Mouse (Mus musculus): ENCODE data around the gene Adamts7. TPM values are rescaled to one million over a fixed set of nuclear protein-coding genes. Genes with fewer than 3 reads are reported as not detected.
A peak's percentile ranks its signal among the peaks of the same experiment; 100 is the strongest.

Gene Adamts7
- polyA plus RNA-seq, 1 experiment from 2014 or later = 11.2 TPM

GRCm38 (mm10) chr9:90126260-90127010 is 36.4 kb upstream of the Adamts7 start:
- H3K27me3 ChIP-seq = no peaks in the 10 kb centered on the region
- peak overlapping the region; percentile 46 for H3K4me2 ChIP-seq
- peak; percentile 58 for ATAC-seq (ENCODE audit: low read depth)
- no peaks in the 10 kb centered on the region for H3K9me3 ChIP-seq
- H3K9ac ChIP-seq = no peak overlapping the region
- WGBS = 3% methylated on average over 30 of the region's 30 CpGs
- peak overlapping the region; percentile 6 for H3K4me3 ChIP-seq
- H3K27ac ChIP-seq (replicated peaks) = no peak overlapping the region
- H3K4me1 ChIP-seq (replicated peaks) = peaks cover 6% of the 10 kb centered on the region; the same call in 1 of the 2 replicates
- no peaks in the 10 kb centered on the region for H3K36me3 ChIP-seq

- no peak overlapping the region; the same call in 1 of the 2 replicates for H3K4me2 ChIP-seq
- no peak overlapping the region for H3K9ac ChIP-seq
- H3K4me3 ChIP-seq = no peak overlapping the region
- no peaks in the 10 kb centered on the region for H3K27me3 ChIP-seq
- H3K27ac ChIP-seq (replicated peaks) = no peak overlapping the region
- H3K36me3 ChIP-seq = no peaks in the 10 kb centered on the region
- peaks cover 6% of the 10 kb centered on the region; the same call in 1 of the 2 replicates for H3K4me1 ChIP-seq (replicated peaks)
- ATAC-seq (ENCODE audit: low read depth) = no peak
- H3K9me3 ChIP-seq = no peaks in the 10 kb centered on the region
- 69% methylated on average over 6 of the region's 6 CpGs for WGBS
Measured at GRCm38 (mm10) chr9:90127146-90127545, 35.7 kb upstream of the Adamts7 start.

DNA sequence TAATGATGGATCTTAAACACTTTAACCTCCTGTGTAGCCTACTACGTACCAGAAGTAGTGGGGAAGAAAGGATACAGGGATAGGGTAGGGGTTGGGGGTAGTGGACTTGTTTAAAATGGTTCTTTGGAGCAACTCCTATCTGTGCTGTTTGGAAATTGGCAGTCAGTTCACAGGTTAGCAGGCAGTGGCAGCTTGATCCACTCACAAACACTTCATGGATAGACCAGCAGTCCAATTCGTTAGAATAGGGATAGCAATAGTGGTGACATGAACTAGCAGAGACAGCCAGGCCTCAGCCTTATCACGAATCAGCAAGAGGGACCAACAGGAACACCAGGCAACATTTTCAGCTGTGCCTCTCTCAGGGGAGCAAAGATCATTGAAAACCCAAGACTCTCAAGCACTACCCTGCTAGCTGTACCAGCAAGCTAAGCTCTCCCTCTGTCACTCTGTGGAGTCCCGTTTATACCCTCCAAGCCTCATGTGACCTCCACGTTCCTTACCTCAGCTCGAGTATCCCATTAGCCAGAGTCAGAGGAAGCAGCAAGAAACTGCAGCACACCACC is 34.1 kb upstream of the Adamts7 start:
- ATAC-seq (ENCODE audit: low read depth) = no peak
- Histone ChIP-seq H3K4me2 (no peak overlapping the region), H3K9me3 (no peaks in the 10 kb centered on the region), H3K4me3 (no peak overlapping the region), H3K36me3 (no peaks in the 10 kb centered on the region), H3K27ac (replicated peaks) (no peak overlapping the region), H3K4me1 (replicated peaks) (peaks cover 6% of the 10 kb centered on the region; the same call in 1 of the 2 replicates), H3K9ac (no peak overlapping the region), H3K27me3 (no peaks in the 10 kb centered on the region)
- WGBS = 90% methylated on average over 6 of the region's 6 CpGs

DNA sequence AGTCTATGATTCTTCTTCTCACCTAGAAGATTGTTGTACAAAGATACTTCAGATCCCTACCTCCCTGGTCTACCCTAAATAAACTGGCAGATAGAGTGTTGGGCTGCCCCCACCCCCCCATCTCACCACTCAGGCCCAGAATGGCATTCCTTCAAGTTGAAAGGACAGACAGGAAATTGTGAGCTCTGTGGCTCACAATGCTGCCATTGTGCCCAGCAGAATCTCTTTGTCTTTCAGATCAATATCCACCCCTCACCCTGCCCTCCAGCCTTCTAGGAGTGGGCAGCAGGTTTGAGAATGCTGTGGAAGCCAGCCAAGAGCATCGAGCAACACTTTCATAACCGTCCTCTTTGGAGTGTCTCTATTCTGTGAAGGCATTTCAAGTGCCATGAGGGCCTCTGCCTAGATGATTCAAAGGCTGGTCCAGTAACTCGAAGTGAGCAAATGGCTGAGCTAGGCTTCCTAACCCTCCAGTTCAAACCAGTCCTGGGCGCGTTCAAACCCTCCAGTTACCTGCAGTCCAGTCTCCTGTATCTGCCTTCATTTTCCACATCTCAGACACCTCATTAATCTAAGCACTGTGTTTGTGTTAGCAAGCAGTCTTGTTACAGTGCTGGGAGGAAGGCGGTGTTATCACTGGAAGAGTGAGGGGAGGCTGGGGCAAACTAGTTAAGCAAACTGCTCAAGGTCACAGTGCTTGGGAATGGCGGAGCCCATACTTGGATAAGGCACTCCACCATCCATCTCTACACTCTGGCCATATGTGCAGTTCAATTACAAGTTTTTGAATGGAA is 29.1 kb upstream of the Adamts7 start:
- Histone ChIP-seq H3K4me3 (no peak overlapping the region), H3K4me1 (replicated peaks) (no peaks in the 10 kb centered on the region), H3K9ac (no peak overlapping the region), H3K9me3 (no peaks in the 10 kb centered on the region), H3K36me3 (no peaks in the 10 kb centered on the region), H3K27me3 (no peaks in the 10 kb centered on the region), H3K4me2 (no peak overlapping the region), H3K27ac (replicated peaks) (no peak overlapping the region)
- WGBS = 77% methylated on average over 7 of the region's 7 CpGs
- no peak for ATAC-seq (ENCODE audit: low read depth)

DNA sequence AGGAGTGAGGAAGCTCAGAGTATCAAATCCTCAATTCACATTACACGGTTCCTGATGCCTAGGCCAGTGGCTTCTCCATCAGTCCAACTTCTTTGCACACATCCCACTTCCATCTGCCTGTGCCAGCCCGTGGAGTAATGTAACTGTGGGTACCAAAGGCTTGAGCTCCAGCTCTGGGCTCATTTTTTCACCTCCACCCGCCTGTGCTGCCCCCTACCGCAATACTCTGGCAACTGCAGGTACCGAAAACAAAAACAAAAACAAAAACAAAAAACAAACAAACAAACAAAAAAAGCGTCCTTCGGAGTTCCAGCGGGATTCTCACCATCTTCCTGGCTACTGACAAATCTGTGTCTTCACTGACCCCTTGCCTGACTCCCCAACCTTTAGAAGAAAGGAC is 27.4 kb upstream of the Adamts7 start:
- H3K36me3 ChIP-seq = no peaks in the 10 kb centered on the region
- no peak overlapping the region for H3K4me3 ChIP-seq
- WGBS = 77% methylated on average over 8 of the region's 8 CpGs
- no peak for ATAC-seq (ENCODE audit: low read depth)
- no peaks in the 10 kb centered on the region for H3K4me1 ChIP-seq (replicated peaks)
- no peak overlapping the region for H3K4me2 ChIP-seq
- H3K27me3 ChIP-seq = no peaks in the 10 kb centered on the region
- no peaks in the 10 kb centered on the region for H3K9me3 ChIP-seq
- H3K9ac ChIP-seq = no peak overlapping the region
- no peak overlapping the region for H3K27ac ChIP-seq (replicated peaks)

GRCm38 (mm10) chr9:90135963-90136677 is 26.7 kb upstream of the Adamts7 start:
- no peak for ATAC-seq (ENCODE audit: low read depth)
- no peaks in the 10 kb centered on the region for H3K9me3 ChIP-seq
- H3K9ac ChIP-seq = no peak overlapping the region
- H3K4me1 ChIP-seq (replicated peaks) = no peaks in the 10 kb centered on the region
- H3K4me2 ChIP-seq = no peak overlapping the region
- H3K4me3 ChIP-seq = no peak overlapping the region
- H3K27me3 ChIP-seq = no peaks in the 10 kb centered on the region
- no peaks in the 10 kb centered on the region for H3K36me3 ChIP-seq
- no peak overlapping the region for H3K27ac ChIP-seq (replicated peaks)
- WGBS = 69% methylated on average over 9 of the region's 9 CpGs

- H3K4me1 ChIP-seq (replicated peaks) = no peaks in the 10 kb centered on the region
- 89% methylated on average over 1 of the region's 1 CpGs for WGBS
Measured at GRCm38 (mm10) chr9:90136678-90136965, 26.2 kb upstream of the Adamts7 start.

DNA sequence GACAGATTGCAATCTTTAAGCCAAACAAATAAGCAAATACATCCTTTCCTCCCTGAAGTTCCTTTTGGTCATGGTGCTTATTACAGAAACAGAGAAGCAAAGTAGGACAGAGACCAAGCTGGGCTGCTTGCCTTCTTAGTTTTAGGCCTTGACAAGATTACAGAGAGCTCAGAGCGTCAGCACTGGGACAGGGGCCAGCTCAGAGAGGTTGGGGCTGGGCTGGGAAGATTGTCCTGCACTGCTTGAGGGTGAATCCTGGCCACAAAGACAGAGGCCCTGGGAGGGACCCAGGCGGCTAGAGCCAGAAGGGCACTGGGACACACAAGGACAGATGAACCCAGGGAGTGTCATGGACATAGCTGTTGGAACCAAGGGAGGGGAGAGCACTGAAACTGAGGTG is 17.1 kb upstream of the Adamts7 start:
- Histone ChIP-seq H3K4me3 (no peak overlapping the region), H3K27me3 (no peaks in the 10 kb centered on the region), H3K36me3 (no peaks in the 10 kb centered on the region), H3K4me2 (no peak overlapping the region), H3K4me1 (replicated peaks) (no peaks in the 10 kb centered on the region), H3K9ac (no peak overlapping the region), H3K27ac (replicated peaks) (no peak overlapping the region), H3K9me3 (no peaks in the 10 kb centered on the region)
- 47% methylated on average over 2 of the region's 2 CpGs for WGBS
- ATAC-seq (ENCODE audit: low read depth) = no peak

More at GRCm38 (mm10) chr9:90136678-90136965, 26.2 kb upstream of the Adamts7 start:
- no peak for ATAC-seq (ENCODE audit: low read depth)
- H3K27ac ChIP-seq (replicated peaks) = no peak overlapping the region
- no peak overlapping the region for H3K4me2 ChIP-seq
- H3K27me3 ChIP-seq = no peaks in the 10 kb centered on the region
- H3K9ac ChIP-seq = no peak overlapping the region
- H3K36me3 ChIP-seq = no peaks in the 10 kb centered on the region
- H3K9me3 ChIP-seq = no peaks in the 10 kb centered on the region
- no peak overlapping the region for H3K4me3 ChIP-seq

DNA sequence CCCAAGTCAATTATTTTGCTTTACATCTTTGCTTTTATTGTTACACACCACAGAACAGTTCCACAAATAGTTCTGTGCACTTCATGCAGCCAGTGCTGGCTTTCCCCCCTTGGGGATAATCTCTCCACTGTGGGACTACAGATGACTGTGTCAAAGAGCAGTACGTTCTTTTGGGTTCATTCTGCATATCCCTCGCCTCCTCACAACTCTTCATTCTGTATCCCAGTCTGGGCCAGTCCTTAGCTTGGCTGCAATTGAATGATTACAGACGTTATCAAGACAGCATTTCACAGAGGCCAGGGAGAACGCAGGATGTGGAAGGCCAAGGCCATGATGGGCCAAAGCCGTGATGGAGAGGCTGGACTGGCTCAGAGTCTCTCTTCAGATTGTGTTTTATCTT is 16.0 kb upstream of the Adamts7 start:
- no peaks in the 10 kb centered on the region for H3K4me1 ChIP-seq (replicated peaks)
- H3K36me3 ChIP-seq = no peaks in the 10 kb centered on the region
- no peaks in the 10 kb centered on the region for H3K27me3 ChIP-seq
- no peaks in the 10 kb centered on the region for H3K9me3 ChIP-seq
- no peak for ATAC-seq (ENCODE audit: low read depth)
- no peak overlapping the region for H3K27ac ChIP-seq (replicated peaks)
- no peak overlapping the region for H3K9ac ChIP-seq
- no peak overlapping the region for H3K4me2 ChIP-seq
- WGBS = 80% methylated on average over 5 of the region's 5 CpGs
- H3K4me3 ChIP-seq = no peak overlapping the region

DNA sequence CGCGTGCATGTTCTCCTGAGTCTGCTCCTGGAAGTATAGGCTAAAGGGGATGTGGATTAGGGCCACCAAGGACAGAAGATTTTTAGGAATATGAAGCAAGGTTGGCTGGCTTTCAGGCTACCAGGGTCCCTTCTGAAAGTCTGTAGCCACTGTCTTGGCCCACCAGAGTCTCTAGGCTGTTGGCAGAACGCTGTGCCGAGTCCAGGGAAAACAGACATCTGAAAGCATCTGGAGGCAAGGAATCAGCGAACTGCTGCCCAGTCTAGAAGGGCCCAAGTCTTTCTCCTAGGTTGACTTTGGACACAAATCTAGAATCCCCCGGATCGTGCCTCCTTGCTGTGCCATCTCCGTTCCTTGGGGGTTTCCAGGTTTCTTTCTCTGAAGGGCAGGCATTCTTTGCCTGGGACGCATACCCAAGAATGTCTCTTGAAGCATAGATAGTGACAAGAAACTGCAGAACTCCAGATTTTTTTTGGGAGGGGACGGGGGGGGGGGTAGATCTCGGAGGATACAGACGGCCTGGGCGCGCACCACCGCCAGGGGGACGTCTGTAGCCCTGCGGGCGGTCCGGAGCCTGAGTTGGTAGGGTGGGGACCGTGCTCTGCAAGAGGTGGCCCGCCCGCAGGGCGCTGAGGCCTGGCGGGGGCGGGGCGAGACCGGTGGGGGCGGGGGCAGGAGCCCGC is 485 bp upstream of the Adamts7 start:
- H3K4me3 ChIP-seq = peak overlapping the region; percentile 84
- ATAC-seq (ENCODE audit: low read depth) = peak; percentile 66
- peaks cover 2% of the 10 kb centered on the region; the same call in 1 of the 2 replicates for H3K9me3 ChIP-seq
- H3K4me2 ChIP-seq = peak overlapping the region; percentile 92
- peak overlapping the region; percentile 75 for H3K27ac ChIP-seq (replicated peaks)
- peak overlapping the region; percentile 84 for H3K9ac ChIP-seq
- H3K4me1 ChIP-seq (replicated peaks) = peaks cover 38% of the 10 kb centered on the region
- WGBS = 3% methylated on average over 20 of the region's 29 CpGs
- H3K36me3 ChIP-seq = no peaks in the 10 kb centered on the region
- no peaks in the 10 kb centered on the region for H3K27me3 ChIP-seq

DNA sequence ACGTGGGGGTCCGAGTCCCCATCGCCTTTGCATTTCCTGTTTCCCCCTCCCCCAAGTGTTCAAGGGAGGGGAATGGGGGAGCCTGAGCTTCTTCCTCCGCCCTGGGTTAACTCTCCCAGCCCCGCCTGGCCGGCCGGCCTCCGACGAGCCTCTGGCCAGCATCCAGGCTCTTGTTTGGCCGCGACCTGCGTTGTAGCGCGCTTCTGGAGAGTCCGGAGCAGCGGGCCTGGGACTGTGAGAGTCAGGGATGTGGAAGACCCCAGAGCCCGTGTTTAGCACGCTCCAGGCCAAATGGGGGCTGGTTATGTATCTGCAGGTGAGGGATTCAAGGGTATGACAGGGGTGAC is 853 bp downstream of the Adamts7 start:
- no peaks in the 10 kb centered on the region for H3K36me3 ChIP-seq
- peak; percentile 68 for ATAC-seq (ENCODE audit: low read depth)
- peaks cover 38% of the 10 kb centered on the region for H3K4me1 ChIP-seq (replicated peaks)
- H3K27ac ChIP-seq (replicated peaks) = peak overlapping the region; percentile 75
- H3K27me3 ChIP-seq = no peaks in the 10 kb centered on the region
- H3K4me3 ChIP-seq = peak overlapping the region; percentile 84
- under 1% methylated on average over 18 of the region's 18 CpGs for WGBS
- H3K9ac ChIP-seq = peak overlapping the region; percentile 84
- peak overlapping the region; percentile 92 for H3K4me2 ChIP-seq
- H3K9me3 ChIP-seq = peaks cover 2% of the 10 kb centered on the region; the same call in 1 of the 2 replicates
